Mouse (Mus musculus) G1E (cell line): ENCODE results near the gene AC124108.1. TPM values are rescaled to one million over a fixed set of nuclear protein-coding genes. Genes with fewer than 3 reads are reported as not detected.

ENCODE experiments used
- ATAC-seq: 2 replicates; pipeline ENCODE4 v1.8.0; 2016; ENCODE audit warnings: mild to moderate bottlenecking; ENCODE audit not compliant: insufficient number of reproducible peaks, poor library complexity, low FRiP score, severe bottlenecking; ENCODE audit errors: extremely low read depth
- DNase-seq: peaks from one replicate; pipeline ENCODE4 v3.0.0; 2012; ENCODE audit warnings: low spot score
- H3K27me3 ChIP-seq: 2 replicates; pipeline ENCODE4 v1.6.1; 2012; ENCODE audit warnings: mild to moderate bottlenecking, low read length, inconsistent platforms; ENCODE audit not compliant: insufficient read depth
- H3K36me3 ChIP-seq: replicated peaks from 2 replicates; pipeline ENCODE3; 2012; ENCODE audit warnings: mild to moderate bottlenecking, inconsistent platforms
- H3K4me1 ChIP-seq: 2 replicates; pipeline ENCODE4 v1.6.1; 2012; ENCODE audit warnings: low read depth, low read length, inconsistent platforms, mixed read lengths; ENCODE audit not compliant: insufficient read depth
- H3K4me3 ChIP-seq: 2 replicates; pipeline ENCODE4 v1.5.1; 2012; ENCODE audit warnings: low read depth, mild to moderate bottlenecking, inconsistent platforms, low read length, moderate library complexity, mixed read lengths
- H3K9me3 ChIP-seq: replicated peaks from 2 replicates; pipeline ENCODE4 v1.6.1; 2012; ENCODE audit warnings: inconsistent platforms
- CTCF ChIP-seq: IDR thresholded peaks from 2 replicates; pipeline ENCODE4 v1.5.1; 2012; ENCODE audit warnings: low read depth, low read length, inconsistent platforms, mixed read lengths
- GATA1 ChIP-seq: IDR thresholded peaks from 2 replicates; pipeline ENCODE4 v1.6.1; 2012; ENCODE audit warnings: borderline replicate concordance, low read length, inconsistent platforms, mixed read lengths
- GATA2 ChIP-seq: IDR thresholded peaks from 2 replicates; pipeline ENCODE4 v1.6.1; 2012; ENCODE audit warnings: low read depth, low read length, inconsistent platforms, borderline replicate concordance
- POLR2AphosphoS5 ChIP-seq: IDR thresholded peaks from 2 replicates; pipeline ENCODE4 v1.6.1; 2012; ENCODE audit warnings: low read depth, low read length, inconsistent platforms; ENCODE audit not compliant: insufficient replicate concordance
- TAL1 ChIP-seq: conservative IDR thresholded peaks from 2 replicates; pipeline ENCODE4 v1.6.1; 2012; ENCODE audit warnings: low read depth, low read length, inconsistent platforms, mixed read lengths
- polyA plus RNA-seq: library from polyadenylated mRNA; stranded (reverse); fragments of >175 nt; gene quantifications from 2 replicates; pipeline ENCODE4 v1.2.3, GENCODE M21; 2012
- total RNA-seq, 2 experiments: library from RNA; stranded (forward) in 1 of 2; stranded (reverse) in 1 of 2; fragments of 200-1000 nt in 1 of 2; fragments of >200 nt in 1 of 2; fragmentation: Nextera tagmentation in 1 of 2; gene quantifications; 2 replicates each; pipeline ENCODE4 v1.2.3; 2014 to 2017

AC124108.1 gene
- total and polyA plus RNA-seq, 3 experiments: 0.05 TPM; not detected in 2

GRCm38 (mm10) chr1:132153691-132154090 lies 37.6 kb upstream of the AC124108.1 start:
- no peak for TF ChIP-seq GATA2
- peaks cover 9% of the 10 kb centered on the region for H3K4me1 ChIP-seq
- no peak overlapping the region for H3K4me3 ChIP-seq
- no peaks in the 10 kb centered on the region for H3K9me3 ChIP-seq
- H3K27me3 ChIP-seq: peaks cover 35% of the 10 kb centered on the region
- ATAC-seq (no peak), DNase-seq (no peak)
- no peaks in the 10 kb centered on the region for H3K36me3 ChIP-seq

GRCm38 (mm10) chr1:132155737-132156136 lies 35.5 kb upstream of the AC124108.1 start:
- ATAC-seq: peak; percentile 40
- Histone ChIP-seq H3K4me3 (no peak overlapping the region), H3K9me3 (no peaks in the 10 kb centered on the region), H3K36me3 (no peaks in the 10 kb centered on the region), H3K27me3 (peaks cover 45% of the 10 kb centered on the region), H3K4me1 (peaks cover 9% of the 10 kb centered on the region)
- peak; percentile 88 for TF ChIP-seq CTCF
- no peak for TF ChIP-seq GATA2
- DNase-seq: peak; percentile 81

- DNase-seq (peak; percentile 56), ATAC-seq (no peak; the same call in 1 of the 2 replicates)
- TF ChIP-seq CTCF: peak; percentile 99
- TF ChIP-seq GATA2: no peak
- TF ChIP-seq GATA1: no peak
- TF ChIP-seq TAL1: no peak
- TF ChIP-seq POLR2AphosphoS5: no peak
- no peaks in the 10 kb centered on the region for H3K9me3 ChIP-seq
- peaks cover 9% of the 10 kb centered on the region for H3K4me1 ChIP-seq
- no peak overlapping the region for H3K4me3 ChIP-seq
- peaks cover 41% of the 10 kb centered on the region for H3K27me3 ChIP-seq
- H3K36me3 ChIP-seq: no peaks in the 10 kb centered on the region
Measured at GRCm38 (mm10) chr1:132157016-132157781, 34.1 kb upstream of the AC124108.1 start.

GRCm38 (mm10) chr1:132157808-132158207 lies 33.4 kb upstream of the AC124108.1 start:
- Histone ChIP-seq H3K4me1 (peaks cover 9% of the 10 kb centered on the region), H3K36me3 (no peaks in the 10 kb centered on the region), H3K4me3 (no peak overlapping the region), H3K9me3 (no peaks in the 10 kb centered on the region), H3K27me3 (peaks cover 41% of the 10 kb centered on the region)
- ATAC-seq (no peak), DNase-seq (no peak)
- TF ChIP-seq GATA2 (no peak), CTCF (no peak), TAL1 (no peak), POLR2AphosphoS5 (no peak), GATA1 (no peak)

- ATAC-seq (no peak), DNase-seq (no peak)
- TF ChIP-seq CTCF: no peak
- no peak for TF ChIP-seq POLR2AphosphoS5
- no peak for TF ChIP-seq GATA1
- TF ChIP-seq TAL1: no peak
- TF ChIP-seq GATA2: no peak
- Histone ChIP-seq H3K4me1 (peaks cover 9% of the 10 kb centered on the region), H3K9me3 (no peaks in the 10 kb centered on the region), H3K27me3 (peaks cover 49% of the 10 kb centered on the region), H3K4me3 (no peak overlapping the region), H3K36me3 (no peaks in the 10 kb centered on the region)
Measured at GRCm38 (mm10) chr1:132158741-132159140, 32.5 kb upstream of the AC124108.1 start.

GRCm38 (mm10) chr1:132159681-132160080 lies 31.6 kb upstream of the AC124108.1 start:
- H3K27me3 ChIP-seq: peaks cover 57% of the 10 kb centered on the region
- H3K9me3 ChIP-seq: no peaks in the 10 kb centered on the region
- TF ChIP-seq POLR2AphosphoS5: no peak
- TF ChIP-seq TAL1: no peak
- TF ChIP-seq CTCF: no peak
- TF ChIP-seq GATA1: no peak
- no peak for TF ChIP-seq GATA2
- ATAC-seq (no peak), DNase-seq (no peak)
- H3K4me3 ChIP-seq: no peak overlapping the region
- peaks cover 9% of the 10 kb centered on the region for H3K4me1 ChIP-seq
- no peaks in the 10 kb centered on the region for H3K36me3 ChIP-seq
